Mouse (Mus musculus): ENCODE measurements around the gene Gcm1.
"Not testable (repeated sequence)": the region's sequence is repeated elsewhere in the genome, so short reads cannot be mapped to it uniquely, and the experiment has no call there.

The Gcm1 gene

GRCm38 (mm10) chr9:78046755-78047154 is 5.0 kb upstream of the Gcm1 start:
- no peak for DNase-seq (ENCODE audit: low read depth)

GRCm38 (mm10) chr9:78050452-78050970 is 1.2 kb upstream of the Gcm1 start:
- DNase-seq (ENCODE audit: low read depth): no peak

- DNase-seq (ENCODE audit: low read depth): no peak
Measured at GRCm38 (mm10) chr9:78053821-78054220, 2.1 kb downstream of the Gcm1 start.

DNA sequence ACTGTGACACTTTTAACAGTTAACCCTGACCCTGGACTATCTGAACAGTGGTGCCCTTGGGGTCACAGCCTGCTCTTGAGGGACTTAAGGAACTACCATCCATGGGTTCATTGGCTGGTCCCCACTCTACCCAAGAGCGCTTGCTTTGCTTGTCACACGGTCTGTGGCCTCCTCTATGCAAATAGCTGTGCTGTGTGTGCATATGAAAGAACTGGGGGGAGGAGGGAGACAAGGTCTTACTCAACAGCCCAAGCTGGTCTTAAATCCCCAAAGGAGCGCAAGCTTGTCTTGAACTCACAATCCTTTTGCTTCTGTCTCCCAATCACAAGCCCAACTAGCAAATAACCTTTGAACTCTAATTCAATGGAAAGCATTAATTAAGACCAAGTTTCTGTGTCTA is 2.6 kb downstream of the Gcm1 start:
- DNase-seq (ENCODE audit: low read depth): no peak

DNA sequence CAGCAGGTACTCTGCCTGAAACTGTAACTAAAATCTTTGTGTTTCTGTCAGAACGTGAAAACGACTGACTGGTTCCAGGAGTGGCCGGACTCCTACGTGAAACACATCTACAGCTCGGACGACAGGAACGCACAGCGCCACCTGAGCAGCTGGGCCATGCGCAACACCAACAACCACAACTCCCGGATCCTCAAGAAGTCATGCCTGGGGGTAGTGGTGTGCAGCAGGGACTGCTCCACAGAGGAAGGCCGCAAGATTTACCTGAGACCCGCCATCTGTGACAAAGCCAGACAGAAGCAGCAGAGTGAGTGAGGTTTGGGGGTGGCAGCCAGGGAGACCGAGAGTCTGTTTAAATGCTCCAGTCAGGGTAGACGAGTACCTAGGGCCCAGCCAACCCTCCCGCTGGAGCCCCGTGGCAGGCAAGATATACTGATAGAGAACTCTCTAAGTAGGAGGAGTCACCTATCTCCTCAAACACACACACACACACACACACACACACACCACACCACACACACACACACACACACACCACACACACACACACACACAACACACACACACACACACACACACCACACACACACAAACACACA is 7.9 kb downstream of the Gcm1 start:
- no peak for DNase-seq (ENCODE audit: low read depth)

- no peak for DNase-seq (ENCODE audit: low read depth)
Measured at GRCm38 (mm10) chr9:78062392-78062791, 10.7 kb downstream of the Gcm1 start.

DNA sequence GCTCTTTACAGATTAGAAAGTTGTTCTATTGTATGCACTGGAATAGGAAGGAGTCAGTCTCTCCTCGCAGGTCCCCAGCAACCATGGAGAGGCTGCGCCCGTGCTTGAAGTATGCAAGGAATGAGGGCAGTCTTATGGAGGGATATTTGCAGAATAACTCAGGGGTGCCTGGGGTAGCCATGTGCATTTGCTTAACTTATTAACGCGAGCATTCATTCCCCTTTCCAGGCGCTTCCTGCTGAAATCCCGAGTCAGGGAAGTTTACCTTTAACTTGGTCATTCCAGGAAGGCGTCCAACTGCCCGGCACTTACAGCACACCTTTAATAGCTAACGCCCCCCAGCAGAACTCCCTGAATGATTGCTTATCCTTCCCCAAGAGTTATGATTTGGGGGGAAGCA is 12.4 kb downstream of the Gcm1 start:
- no peak for DNase-seq (ENCODE audit: low read depth)

- no peak for DNase-seq (ENCODE audit: low read depth)
Measured at GRCm38 (mm10) chr9:78070496-78070895, 18.8 kb downstream of the Gcm1 start.

DNA sequence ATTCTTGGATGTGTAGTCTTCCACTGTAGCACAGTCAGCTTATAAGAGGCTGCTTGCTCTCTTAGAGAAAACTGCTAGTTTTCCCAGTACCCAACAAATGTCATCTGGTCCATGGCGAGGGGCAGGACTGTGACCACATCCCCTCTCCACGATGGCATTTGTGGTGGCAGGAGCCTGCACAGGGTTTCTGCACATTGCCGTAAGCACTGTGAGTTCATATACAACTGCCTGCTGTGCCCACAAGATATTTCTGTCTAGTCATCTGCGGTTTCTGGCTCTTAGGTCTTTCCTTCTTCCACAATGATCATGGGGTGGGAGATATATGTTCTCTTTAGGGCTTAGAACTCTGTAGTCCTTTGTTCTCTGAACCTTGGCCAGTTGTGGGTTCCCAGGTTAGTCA is 19.9 kb downstream of the Gcm1 start:
- DNase-seq (ENCODE audit: low read depth): no peak

- DNase-seq (ENCODE audit: low read depth): not testable (repeated sequence)
Measured at GRCm38 (mm10) chr9:78073291-78073690, 21.6 kb downstream of the Gcm1 start.

- peak; percentile 45 for DNase-seq (ENCODE audit: low read depth)
Measured at GRCm38 (mm10) chr9:78073713-78074340, 22.1 kb downstream of the Gcm1 start.

- DNase-seq (ENCODE audit: low read depth): no peak
Measured at GRCm38 (mm10) chr9:78075256-78075655, 23.5 kb downstream of the Gcm1 start.

GRCm38 (mm10) chr9:78078240-78078639 is 26.5 kb downstream of the Gcm1 start:
- DNase-seq (ENCODE audit: low read depth): no peak

- no peak for DNase-seq (ENCODE audit: low read depth)
Measured at GRCm38 (mm10) chr9:78081835-78082234, 30.1 kb downstream of the Gcm1 start.

GRCm38 (mm10) chr9:78084341-78084740 is 32.6 kb downstream of the Gcm1 start:
- DNase-seq (ENCODE audit: low read depth): no peak

DNA sequence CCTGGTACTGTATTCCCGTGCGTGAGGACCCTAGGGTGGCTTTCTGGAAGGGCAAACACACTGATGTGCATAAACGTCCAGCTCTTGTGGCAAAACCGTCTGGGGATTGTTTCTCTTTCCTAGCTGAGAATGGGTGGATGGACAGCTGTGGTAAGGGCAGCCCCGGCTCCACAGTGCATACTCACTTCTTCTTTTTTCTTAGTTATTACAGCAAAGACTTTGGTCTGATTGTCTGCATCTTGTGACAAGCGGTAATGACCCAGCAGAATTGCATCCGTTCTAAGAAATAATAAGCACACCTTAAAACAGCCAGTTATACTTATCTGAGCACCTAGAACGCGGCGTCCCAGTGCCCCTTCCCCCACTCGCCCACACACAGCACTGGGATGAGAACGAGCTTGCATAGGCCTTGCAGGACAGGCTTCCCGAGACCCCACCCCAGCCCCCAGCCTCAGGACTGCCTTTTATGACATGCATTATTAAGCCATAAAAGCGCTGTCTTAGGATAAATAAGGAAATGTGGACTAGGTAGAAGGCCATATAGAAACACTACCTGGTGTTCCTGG is 34.1 kb downstream of the Gcm1 start:
- no peak for DNase-seq (ENCODE audit: low read depth)

DNA sequence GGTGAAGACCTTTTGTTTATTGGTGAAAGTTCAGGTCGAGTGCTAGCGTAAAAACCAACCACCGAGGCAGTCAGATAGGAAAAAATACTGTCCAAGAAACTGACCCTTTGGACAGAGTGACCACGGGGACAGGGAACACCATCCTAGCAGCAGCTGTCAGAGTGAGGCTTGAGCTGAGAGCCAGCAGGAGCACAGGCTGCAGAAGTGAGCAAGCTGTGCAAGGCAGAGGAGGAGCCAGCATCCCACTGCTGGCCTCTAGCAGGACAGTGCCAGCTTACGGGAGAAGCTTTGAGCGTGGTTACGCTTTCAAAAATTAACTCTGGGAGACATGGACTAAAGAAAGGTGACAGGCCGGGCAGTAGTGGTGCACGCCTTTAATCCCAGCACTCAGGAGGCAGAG is 36.0 kb downstream of the Gcm1 start:
- no peak for DNase-seq (ENCODE audit: low read depth)

- no peak for DNase-seq (ENCODE audit: low read depth)
Measured at GRCm38 (mm10) chr9:78088521-78088920, 36.8 kb downstream of the Gcm1 start.

GRCm38 (mm10) chr9:78088971-78089370 is 37.2 kb downstream of the Gcm1 start:
- no peak for DNase-seq (ENCODE audit: low read depth)

- DNase-seq (ENCODE audit: low read depth): no peak
Measured at GRCm38 (mm10) chr9:78089906-78090305, 38.2 kb downstream of the Gcm1 start.

GRCm38 (mm10) chr9:78090596-78090995 is 38.9 kb downstream of the Gcm1 start:
- no peak for DNase-seq (ENCODE audit: low read depth)

DNA sequence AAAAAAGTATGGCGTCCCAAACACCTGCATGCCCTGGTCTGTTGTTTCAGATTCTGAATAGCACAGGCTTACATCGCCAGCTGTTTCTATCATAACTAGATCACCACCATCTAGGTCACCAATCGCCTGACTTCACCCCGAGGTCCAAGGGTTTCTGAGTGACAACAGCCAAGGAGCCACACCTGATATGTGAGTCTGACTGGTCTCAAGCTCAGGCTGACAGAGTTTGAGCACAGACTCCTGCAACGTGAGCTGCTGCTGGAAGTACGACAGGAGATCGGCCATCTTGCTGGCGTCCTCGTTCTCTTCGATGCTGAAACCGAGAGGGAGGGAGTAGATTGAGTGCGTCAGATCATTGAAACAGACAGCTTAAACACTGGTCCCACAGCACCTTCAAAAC is 44.0 kb downstream of the Gcm1 start:
- DNase-seq (ENCODE audit: low read depth): no peak

GRCm38 (mm10) chr9:78096376-78096775 is 44.7 kb downstream of the Gcm1 start:
- peak; percentile 54 for DNase-seq (ENCODE audit: low read depth)

DNA sequence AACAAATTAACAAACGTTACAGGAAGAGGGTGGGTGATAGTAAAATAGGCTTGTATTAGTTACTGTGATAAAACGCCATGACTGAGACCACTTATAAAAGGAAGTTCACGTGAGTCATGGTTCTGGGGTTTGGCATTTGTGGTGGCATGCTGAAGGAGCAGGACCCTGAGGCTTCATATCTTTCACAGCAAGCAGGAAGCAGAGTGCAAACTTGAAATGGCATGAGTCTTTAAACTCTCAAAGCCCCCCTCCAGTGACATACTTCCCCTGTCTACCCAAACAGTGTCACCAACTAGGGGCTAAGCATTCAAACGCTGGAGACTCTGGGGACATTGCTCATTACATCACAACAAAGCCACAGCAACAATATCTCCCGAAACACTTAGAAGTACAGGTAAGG is 49.2 kb downstream of the Gcm1 start:
- DNase-seq (ENCODE audit: low read depth): peak; percentile 40
